Mouse (Mus musculus): ENCODE data around the gene Mmaa.
A peak's percentile ranks its signal among the peaks of the same experiment; 100 is the strongest.

The Mmaa gene

GRCm38 (mm10) chr8:79288681-79289080, 6.1 kb downstream of the Mmaa start:
- DNase-seq (ENCODE audit: low spot score), result no peak

- DNase-seq (ENCODE audit: low spot score), result no peak
These were observed 6.5 kb downstream of the Mmaa start for GRCm38 (mm10) chr8:79288250-79288649.

- DNase-seq (ENCODE audit: low spot score), result no peak
These were observed 8.3 kb downstream of the Mmaa start for GRCm38 (mm10) chr8:79286424-79286823.

- DNase-seq (ENCODE audit: low spot score), result no peak
These were observed 10.1 kb downstream of the Mmaa start for GRCm38 (mm10) chr8:79284626-79285025.

- no peak for DNase-seq (ENCODE audit: low spot score)
These were observed 13.3 kb downstream of the Mmaa start for GRCm38 (mm10) chr8:79281376-79281890.

- DNase-seq (ENCODE audit: low spot score), result no peak
These were observed 17.4 kb downstream of the Mmaa start for GRCm38 (mm10) chr8:79277264-79277870.

GRCm38 (mm10) chr8:79274940-79275339, 19.8 kb downstream of the Mmaa start:
- no peak for DNase-seq (ENCODE audit: low spot score)

- DNase-seq (ENCODE audit: low spot score), result no peak
These were observed 21.0 kb downstream of the Mmaa start for GRCm38 (mm10) chr8:79273776-79274175.

GRCm38 (mm10) chr8:79272676-79273075, 22.1 kb downstream of the Mmaa start:
- DNase-seq (ENCODE audit: low spot score), result no peak

- no peak for DNase-seq (ENCODE audit: low spot score)
These were observed 25.8 kb downstream of the Mmaa start for GRCm38 (mm10) chr8:79268921-79269320.

GRCm38 (mm10) chr8:79261920-79262319, 32.8 kb downstream of the Mmaa start:
- no peak for DNase-seq (ENCODE audit: low spot score)

- DNase-seq (ENCODE audit: low spot score), result peak; percentile 6
These were observed 38.5 kb downstream of the Mmaa start for GRCm38 (mm10) chr8:79256076-79256705.

- no peak for DNase-seq (ENCODE audit: low spot score)
These were observed 41.0 kb downstream of the Mmaa start for GRCm38 (mm10) chr8:79253742-79254141.

GRCm38 (mm10) chr8:79248470-79248869, 46.3 kb downstream of the Mmaa start, which contains the start of gene 1700011L22Rik:
Gene 1700011L22Rik, minus strand, starts transcription at chr8:79248570.
- DNase-seq (ENCODE audit: low spot score), result no peak

- DNase-seq (ENCODE audit: low spot score), result no peak
These were observed 51.3 kb downstream of the Mmaa start for GRCm38 (mm10) chr8:79243422-79243821.

- DNase-seq (ENCODE audit: low spot score), result peak; percentile 16
These were observed 54.7 kb downstream of the Mmaa start for GRCm38 (mm10) chr8:79239996-79240395.

GRCm38 (mm10) chr8:79239320-79239719, 55.4 kb downstream of the Mmaa start:
- DNase-seq (ENCODE audit: low spot score), result no peak

GRCm38 (mm10) chr8:79229266-79229888, 65.4 kb downstream of the Mmaa start:
- DNase-seq (ENCODE audit: low spot score), result no peak

- DNase-seq (ENCODE audit: low spot score), result no peak
These were observed 66.8 kb downstream of the Mmaa start for GRCm38 (mm10) chr8:79227916-79228315.

- no peak for DNase-seq (ENCODE audit: low spot score)
These were observed 67.5 kb downstream of the Mmaa start for GRCm38 (mm10) chr8:79227194-79227593.

GRCm38 (mm10) chr8:79226046-79226445, 68.7 kb downstream of the Mmaa start:
- no peak for DNase-seq (ENCODE audit: low spot score)

- DNase-seq (ENCODE audit: low spot score), result no peak
These were observed 69.2 kb downstream of the Mmaa start for GRCm38 (mm10) chr8:79225586-79225985.

GRCm38 (mm10) chr8:79224363-79224762, 70.4 kb downstream of the Mmaa start:
- DNase-seq (ENCODE audit: low spot score), result no peak

Data from adipocyte (in vitro differentiated cells).